Mouse (Mus musculus) limb, embryonic 12.5 days (tissue): ENCODE data around the gene Nav1. TPM values are rescaled to one million over a fixed set of nuclear protein-coding genes. Genes with fewer than 3 reads are reported as not detected.

Source experiments
- ATAC-seq: fragments of 200-750 bp; cut with Nextera tagmentation; 2 replicates; pipeline ENCODE4 v1.8.0; 2017; ENCODE audit warnings: low read depth, moderate TSS enrichment; ENCODE audit not compliant: insufficient number of reproducible peaks, insufficient read depth, low FRiP score, low TSS enrichment
- H3K27ac ChIP-seq: fragments of 300-500 bp; sonication (generic); 2 replicates; pipeline ENCODE4 v1.5.1; 2016; ENCODE audit warnings: mild to moderate bottlenecking, moderate library complexity
- H3K27me3 ChIP-seq: fragments of 300-500 bp; sonication (generic); 2 replicates; pipeline ENCODE4 v1.6.1; 2016; ENCODE audit warnings: mild to moderate bottlenecking, moderate library complexity
- H3K36me3 ChIP-seq: fragments of 300-500 bp; sonication (generic); 2 replicates; pipeline ENCODE4 v1.6.1; 2016; ENCODE audit warnings: mild to moderate bottlenecking, moderate library complexity
- H3K4me1 ChIP-seq: fragments of 300-500 bp; sonication (generic); replicated peaks from 2 replicates; pipeline ENCODE4 v1.6.1; 2016
- H3K4me2 ChIP-seq: fragments of 300-500 bp; sonication (generic); 2 replicates; pipeline ENCODE4 v1.6.1; 2016; ENCODE audit warnings: mild to moderate bottlenecking, moderate library complexity
- H3K4me3 ChIP-seq: fragments of 300-500 bp; sonication (generic); replicated peaks from 2 replicates; pipeline ENCODE4 v1.5.1; 2016; ENCODE audit warnings: mild to moderate bottlenecking
- H3K9ac ChIP-seq: fragments of 300-500 bp; sonication (generic); replicated peaks from 2 replicates; pipeline ENCODE4 v1.6.1; 2016; ENCODE audit warnings: mild to moderate bottlenecking, moderate library complexity
- H3K9me3 ChIP-seq: fragments of 300-500 bp; sonication (generic); 2 replicates; pipeline ENCODE4 v1.6.1; 2016; ENCODE audit warnings: mild to moderate bottlenecking, moderate library complexity
- WGBS: fragments of 180-500 bp; shearing (Covaris S2); methylation state at CpG from one replicate; pipeline ENCODE4 v1.1.7; 2016; 5-methylcytosine and 5-hydroxymethylcytosine counted together
- polyA plus RNA-seq: library from polyadenylated mRNA; unstranded; fragments of >200 nt; fragmentation: Nextera tagmentation; extraction: Ambion mirVana; gene quantifications from 2 replicates; pipeline ENCODE4 v1.2.1, GENCODE M21; 2016

The Nav1 gene
- polyA plus RNA-seq, 1 experiment from 2014 or later: 17.1 TPM

DNA sequence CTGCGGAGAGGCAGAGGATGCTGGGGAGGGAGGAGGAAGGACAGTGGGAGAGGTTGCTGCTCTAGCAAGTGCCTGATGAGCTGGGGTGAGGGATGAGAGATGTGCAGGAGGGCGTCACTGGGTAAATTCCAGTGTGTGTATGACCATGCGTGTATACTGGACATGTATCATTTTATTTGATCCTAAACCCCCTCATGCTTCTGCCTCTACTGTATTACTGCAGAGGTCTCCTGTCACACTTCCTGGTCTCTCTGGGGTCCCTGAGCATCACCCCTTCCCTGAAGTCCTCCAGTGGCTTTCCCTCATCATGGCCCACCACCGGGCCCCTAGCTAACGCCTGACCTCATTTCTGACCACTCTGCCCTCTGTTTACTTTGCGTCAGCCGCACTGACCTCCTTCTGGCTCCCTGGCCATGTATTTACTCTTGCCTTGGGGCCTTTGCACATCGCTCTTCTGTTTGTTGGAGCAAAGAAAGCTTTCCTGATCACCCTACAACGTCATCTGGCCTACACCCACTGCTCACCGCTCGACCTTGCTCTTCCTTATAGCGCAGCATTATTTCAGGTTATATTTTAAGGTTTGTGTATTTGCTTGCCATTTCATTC, 91.4 kb downstream of the Nav1 start:
- 70% methylated on average over 12 of the region's 12 CpGs for WGBS
- H3K27ac ChIP-seq: no peak overlapping the region
- peaks cover 78% of the 10 kb centered on the region for H3K4me1 ChIP-seq
- H3K27me3 ChIP-seq: no peaks in the 10 kb centered on the region
- H3K36me3 ChIP-seq: no peaks in the 10 kb centered on the region
- ATAC-seq: no peak
- H3K9me3 ChIP-seq: no peaks in the 10 kb centered on the region
- H3K9ac ChIP-seq: no peak overlapping the region
- no peak overlapping the region for H3K4me3 ChIP-seq
- H3K4me2 ChIP-seq: 0 out of 2 replicates have a peak overlapping the region, but pooled peaks have one; percentile 13

DNA sequence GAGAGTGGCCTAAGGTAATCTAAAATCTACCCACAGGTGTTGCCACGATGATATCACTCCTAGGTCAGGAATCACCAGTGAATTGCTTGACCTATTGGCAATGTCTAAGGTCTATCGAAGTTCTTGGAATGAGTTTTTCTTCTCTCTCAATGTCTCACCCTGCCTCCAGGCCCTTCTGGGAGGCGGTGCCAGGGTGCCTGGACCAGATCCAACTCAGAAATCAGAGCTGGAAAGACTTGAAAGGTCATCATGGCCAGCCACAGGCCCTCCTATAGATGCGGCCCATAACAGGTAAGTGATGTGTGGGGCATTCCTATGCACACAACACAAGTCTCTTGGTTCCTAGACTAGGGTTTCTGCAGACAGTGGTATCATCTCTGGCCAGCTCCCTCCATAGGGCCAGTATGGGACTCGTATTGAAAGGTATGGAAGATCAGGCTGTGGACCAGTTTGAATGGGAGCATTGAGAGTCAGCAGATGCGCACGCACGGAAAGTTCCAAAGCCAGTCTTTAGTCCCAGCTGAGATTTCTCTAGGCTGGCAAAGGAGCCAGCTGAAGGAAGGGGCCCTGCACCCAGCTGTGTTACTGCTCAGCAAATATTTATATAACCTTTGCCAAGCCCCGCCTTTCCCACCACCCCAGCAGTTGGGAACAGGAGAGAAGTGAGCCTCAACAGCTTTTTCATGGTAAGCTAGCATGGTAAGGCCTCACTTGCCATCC, 92.0 kb downstream of the Nav1 start:
- no peak overlapping the region for H3K9ac ChIP-seq
- no peak overlapping the region for H3K27ac ChIP-seq
- 0 out of 2 replicates have a peak overlapping the region, but pooled peaks have one; percentile 13 for H3K4me2 ChIP-seq
- H3K36me3 ChIP-seq: no peaks in the 10 kb centered on the region
- no peaks in the 10 kb centered on the region for H3K27me3 ChIP-seq
- no peaks in the 10 kb centered on the region for H3K9me3 ChIP-seq
- no peak for ATAC-seq
- no peak overlapping the region for H3K4me3 ChIP-seq
- WGBS: 68% methylated on average over 9 of the region's 9 CpGs
- peaks cover 83% of the 10 kb centered on the region for H3K4me1 ChIP-seq

DNA sequence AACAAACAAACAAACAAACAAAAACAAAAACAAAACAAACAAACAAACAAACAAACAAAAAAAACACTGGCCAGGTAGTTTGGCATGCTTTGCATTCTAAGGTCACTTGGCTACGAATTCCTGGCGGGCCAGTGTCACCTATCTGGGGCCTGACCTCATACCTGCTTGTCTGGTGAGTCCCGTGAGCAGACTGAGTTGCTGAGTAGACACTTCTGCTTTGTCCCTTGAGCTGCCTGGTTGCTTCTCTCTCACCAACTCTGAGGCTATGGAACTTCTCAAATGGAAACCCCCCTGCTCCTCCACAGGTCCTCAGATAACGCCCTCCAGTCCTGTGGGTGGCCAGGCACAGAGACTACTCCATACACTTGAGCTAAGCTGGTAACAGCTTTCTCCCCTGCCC, 93.0 kb downstream of the Nav1 start:
- ATAC-seq: no peak
- no peak overlapping the region for H3K27ac ChIP-seq
- H3K4me1 ChIP-seq: peaks cover 93% of the 10 kb centered on the region

DNA sequence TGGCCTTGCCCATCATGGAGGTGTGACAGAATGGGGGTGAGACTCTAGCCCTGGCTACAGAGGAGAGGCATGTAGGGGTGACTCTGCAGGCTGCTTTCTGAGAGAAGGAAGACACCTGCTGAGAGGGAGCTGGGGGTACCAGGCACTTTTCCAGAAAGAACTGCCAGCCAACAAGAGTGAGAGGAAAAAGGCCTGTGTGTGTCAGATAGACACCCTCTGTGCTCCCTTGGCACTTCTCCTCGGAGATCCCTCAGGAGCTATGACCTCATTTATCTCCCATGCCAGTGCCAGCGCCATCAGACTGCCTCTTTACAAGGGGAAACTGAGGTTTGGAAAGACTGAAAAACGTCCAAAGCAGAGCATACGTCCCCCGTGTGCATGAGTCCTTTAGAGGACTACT, 93.6 kb downstream of the Nav1 start:
- Histone ChIP-seq H3K9ac (no peak overlapping the region), H3K9me3 (no peaks in the 10 kb centered on the region), H3K27ac (no peak overlapping the region), H3K27me3 (no peaks in the 10 kb centered on the region), H3K4me3 (no peak overlapping the region), H3K4me1 (peaks cover 93% of the 10 kb centered on the region), H3K4me2 (no peak overlapping the region), H3K36me3 (no peaks in the 10 kb centered on the region)
- 45% methylated on average over 5 of the region's 5 CpGs for WGBS
- ATAC-seq: no peak

More for the DNA sequence above, 93.0 kb downstream of the Nav1 start:
- H3K4me3 ChIP-seq: no peak overlapping the region
- no peak overlapping the region for H3K4me2 ChIP-seq
- H3K36me3 ChIP-seq: no peaks in the 10 kb centered on the region
- WGBS: 69% methylated on average over 4 of the region's 4 CpGs
- no peaks in the 10 kb centered on the region for H3K27me3 ChIP-seq
- H3K9me3 ChIP-seq: no peaks in the 10 kb centered on the region
- no peak overlapping the region for H3K9ac ChIP-seq

DNA sequence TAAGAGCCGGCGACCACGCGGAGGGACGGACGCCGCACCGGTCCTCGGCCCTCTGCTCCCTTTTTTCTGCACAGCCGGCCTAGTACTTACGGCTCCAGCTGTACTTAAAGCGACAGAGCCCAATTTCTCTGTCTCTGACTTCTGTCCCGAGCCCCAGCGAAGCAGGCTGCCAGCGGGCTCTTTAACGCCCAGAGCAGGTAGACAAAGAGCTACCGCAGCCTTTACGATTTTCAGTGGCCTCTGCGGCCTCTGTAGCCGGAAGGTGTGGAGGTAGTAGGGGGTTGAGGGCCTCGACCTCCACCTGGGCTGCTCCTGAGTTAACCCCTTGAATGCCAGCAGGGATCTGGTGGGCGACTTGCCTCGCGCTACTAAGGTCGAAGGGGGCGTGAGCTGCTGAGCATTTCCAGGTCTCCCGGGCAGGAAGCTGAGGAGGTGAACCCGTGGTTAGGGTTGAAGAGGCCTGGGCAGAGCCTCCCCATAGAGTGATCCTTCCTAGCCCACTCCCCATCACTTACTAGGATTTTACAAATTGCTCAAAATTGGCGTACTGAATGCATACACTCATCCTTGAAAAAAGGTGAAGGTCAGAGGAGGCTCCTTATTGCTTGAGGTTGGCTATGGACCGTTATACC, 96.6 kb downstream of the Nav1 start:
- ATAC-seq: peak; percentile 56
- Histone ChIP-seq H3K9me3 (no peaks in the 10 kb centered on the region), H3K27ac (peak overlapping the region; percentile 45; the same call in 1 of the 2 replicates), H3K27me3 (no peaks in the 10 kb centered on the region), H3K36me3 (no peaks in the 10 kb centered on the region), H3K4me2 (peak overlapping the region; percentile 88), H3K4me3 (peak overlapping the region; percentile 54), H3K9ac (peak overlapping the region; percentile 57), H3K4me1 (peaks cover 78% of the 10 kb centered on the region)
- 1% methylated on average over 30 of the region's 30 CpGs for WGBS

DNA sequence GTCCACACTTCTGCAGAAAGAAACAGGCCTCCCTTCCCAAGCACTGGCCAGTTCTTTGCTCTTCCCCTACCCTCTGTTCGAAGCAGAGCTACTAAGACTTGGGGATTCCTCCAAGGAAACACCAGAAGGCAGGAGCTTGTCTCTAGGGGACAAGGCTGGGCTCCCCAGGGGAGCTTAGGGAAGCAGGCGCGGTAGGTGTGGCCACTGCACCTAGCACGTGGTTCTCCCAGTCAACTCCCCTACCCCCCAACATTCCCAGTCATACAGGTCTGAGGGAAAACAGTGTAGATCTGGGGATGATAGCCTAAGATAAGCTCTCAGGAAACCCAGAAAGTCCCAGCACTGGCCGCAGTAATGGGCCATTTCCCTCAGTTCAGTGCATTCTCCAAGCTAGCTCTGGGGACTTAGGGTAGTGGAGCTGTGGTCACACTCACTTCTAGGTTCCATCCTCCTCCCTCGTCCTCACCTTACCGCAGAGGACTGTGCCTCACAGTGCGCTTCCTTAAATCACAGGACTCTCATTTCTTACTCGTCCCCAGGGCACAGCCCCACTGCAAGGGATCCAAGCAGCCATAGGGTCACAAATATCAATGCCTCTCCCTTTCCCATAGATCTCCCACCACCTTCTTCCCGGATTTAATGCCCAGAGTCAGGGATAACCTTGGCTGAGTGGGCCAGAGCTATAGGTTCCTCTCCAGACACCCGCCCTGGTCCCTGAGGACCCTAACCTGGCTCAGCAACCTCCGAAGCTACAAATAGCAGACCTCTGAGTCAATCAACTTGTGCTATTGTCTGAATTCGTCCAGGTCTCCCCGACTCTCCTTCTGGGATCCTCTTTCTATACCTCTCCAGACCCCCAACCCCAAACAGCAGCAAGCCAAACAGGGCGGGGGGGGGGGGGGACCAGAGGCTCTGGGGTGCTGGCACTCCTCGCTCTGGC, 97.7 kb downstream of the Nav1 start:
- Histone ChIP-seq H3K27ac (no peak overlapping the region), H3K9ac (peak overlapping the region; percentile 57), H3K4me2 (peak overlapping the region; percentile 88), H3K27me3 (no peaks in the 10 kb centered on the region), H3K4me3 (peak overlapping the region; percentile 54), H3K36me3 (no peaks in the 10 kb centered on the region), H3K4me1 (peaks cover 68% of the 10 kb centered on the region), H3K9me3 (no peaks in the 10 kb centered on the region)
- ATAC-seq: 0 out of 2 replicates have a peak, but pooled peaks have one; percentile 13
- 8% methylated on average over 16 of the region's 16 CpGs for WGBS

DNA sequence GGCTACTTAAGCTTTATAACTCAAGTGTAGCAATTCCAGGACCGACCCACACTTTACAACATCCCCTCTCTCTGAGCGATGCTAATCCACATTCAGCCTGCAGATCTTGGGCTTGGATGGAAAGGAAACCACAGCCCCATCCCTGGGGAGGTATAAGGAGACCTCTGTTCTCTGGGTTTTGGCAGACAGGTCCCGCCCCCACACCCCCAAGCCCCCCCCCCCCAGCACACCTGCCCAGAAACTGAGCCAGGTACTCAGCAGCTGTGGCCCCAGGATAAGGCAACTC, 98.8 kb downstream of the Nav1 start:
- no peaks in the 10 kb centered on the region for H3K9me3 ChIP-seq
- ATAC-seq: 0 out of 2 replicates have a peak, but pooled peaks have one; percentile 27
- no peaks in the 10 kb centered on the region for H3K27me3 ChIP-seq
- no peaks in the 10 kb centered on the region for H3K36me3 ChIP-seq
- H3K4me3 ChIP-seq: no peak overlapping the region
- peak overlapping the region; percentile 88 for H3K4me2 ChIP-seq
- 16% methylated on average over 3 of the region's 3 CpGs for WGBS
- H3K9ac ChIP-seq: no peak overlapping the region
- peak overlapping the region; percentile 47; the same call in 1 of the 2 replicates for H3K27ac ChIP-seq
- H3K4me1 ChIP-seq: peaks cover 57% of the 10 kb centered on the region

DNA sequence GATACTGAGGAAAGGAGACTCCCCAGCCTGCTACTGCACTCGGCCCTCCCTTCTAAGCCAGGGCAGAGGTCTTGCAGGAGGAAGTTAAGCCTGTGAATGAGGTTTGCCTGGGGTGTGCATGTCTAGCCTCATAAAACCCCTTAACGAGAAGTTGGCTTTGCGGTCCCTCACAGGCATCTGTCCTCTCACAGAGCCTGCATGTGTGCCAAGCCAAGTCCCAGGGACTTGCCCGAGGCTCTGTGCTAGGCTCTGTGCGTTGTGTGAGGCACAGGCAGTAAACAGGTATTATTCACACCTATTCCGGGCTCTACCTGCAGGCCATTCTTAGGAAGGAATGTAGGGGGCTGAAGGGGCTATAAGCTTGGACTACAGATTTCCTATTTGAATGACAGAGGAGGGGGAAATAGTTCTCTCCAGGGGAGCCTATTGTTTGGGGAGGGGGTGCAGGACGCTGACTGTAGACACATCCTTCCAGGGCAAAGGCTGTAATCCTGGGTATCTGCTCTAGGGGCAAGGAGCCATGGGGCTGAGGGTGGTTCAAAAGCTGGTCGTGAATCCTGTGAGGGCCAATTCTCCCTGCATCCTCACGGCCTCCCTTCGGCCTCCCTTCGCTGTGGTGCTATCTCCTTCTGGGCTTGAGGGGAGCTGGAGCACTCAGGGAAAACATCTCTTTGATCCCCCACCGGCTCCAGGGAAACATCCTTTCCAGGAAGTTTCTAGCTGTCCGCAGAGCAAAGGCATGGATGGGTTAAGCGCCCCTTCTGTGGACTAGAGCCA, 99.3 kb downstream of the Nav1 start:
- H3K4me3 ChIP-seq: no peak overlapping the region
- H3K36me3 ChIP-seq: no peaks in the 10 kb centered on the region
- 15% methylated on average over 14 of the region's 14 CpGs for WGBS
- peak overlapping the region; percentile 47; the same call in 1 of the 2 replicates for H3K27ac ChIP-seq
- no peaks in the 10 kb centered on the region for H3K9me3 ChIP-seq
- peak; percentile 21; the same call in 1 of the 2 replicates for ATAC-seq
- H3K4me1 ChIP-seq: peaks cover 51% of the 10 kb centered on the region
- peak overlapping the region; percentile 88 for H3K4me2 ChIP-seq
- H3K9ac ChIP-seq: no peak overlapping the region
- H3K27me3 ChIP-seq: no peaks in the 10 kb centered on the region

DNA sequence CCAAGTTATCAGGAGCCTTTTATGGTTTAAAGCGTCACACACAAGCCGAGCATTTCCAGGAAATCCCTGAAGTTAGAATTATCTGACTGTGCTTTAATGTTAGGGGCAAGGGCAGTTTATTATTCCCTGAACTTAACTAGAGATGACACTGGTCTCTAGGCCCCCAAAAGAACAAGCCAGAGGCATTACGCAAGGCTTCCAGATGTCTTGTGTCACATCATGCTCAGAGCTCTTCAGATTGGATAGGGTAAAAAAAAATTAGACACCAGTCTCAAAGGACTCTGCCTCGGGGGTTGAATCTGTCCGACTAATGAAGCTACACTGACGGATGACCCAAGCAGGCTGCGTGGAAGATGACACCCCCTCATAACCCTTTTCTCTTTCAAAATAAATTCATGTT, 101.6 kb downstream of the Nav1 start:
- WGBS: 83% methylated on average over 7 of the region's 7 CpGs
- Histone ChIP-seq H3K9ac (no peak overlapping the region), H3K4me3 (no peak overlapping the region), H3K4me2 (no peak overlapping the region), H3K27me3 (no peaks in the 10 kb centered on the region), H3K9me3 (no peaks in the 10 kb centered on the region), H3K27ac (no peak overlapping the region), H3K36me3 (no peaks in the 10 kb centered on the region), H3K4me1 (peaks cover 38% of the 10 kb centered on the region)
- no peak for ATAC-seq

DNA sequence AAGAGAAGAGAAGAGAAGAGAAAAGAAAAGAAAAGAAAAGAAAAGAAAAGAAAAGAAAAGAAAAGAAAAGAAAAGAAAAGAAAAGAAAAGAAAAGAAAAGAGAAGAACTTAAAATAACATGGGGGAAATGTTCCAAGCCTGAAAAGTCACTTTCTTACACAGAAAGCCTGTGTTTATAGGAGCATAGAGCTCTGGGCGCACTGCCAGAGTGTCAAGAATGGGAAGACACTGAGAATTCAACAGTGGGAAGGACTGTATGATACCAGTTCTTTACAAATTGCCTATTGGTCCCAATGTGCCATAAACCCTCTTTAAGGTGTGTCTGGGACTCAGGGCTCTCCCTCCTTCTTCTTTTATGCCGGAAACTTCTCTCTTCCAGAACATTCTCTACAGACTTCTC, 103.7 kb downstream of the Nav1 start:
- H3K36me3 ChIP-seq: no peaks in the 10 kb centered on the region
- 84% methylated on average over 2 of the region's 2 CpGs for WGBS
- H3K27ac ChIP-seq: no peak overlapping the region
- no peak for ATAC-seq
- H3K9me3 ChIP-seq: no peaks in the 10 kb centered on the region
- H3K4me3 ChIP-seq: no peak overlapping the region
- H3K4me2 ChIP-seq: no peak overlapping the region
- H3K27me3 ChIP-seq: no peaks in the 10 kb centered on the region
- H3K9ac ChIP-seq: no peak overlapping the region
- peaks cover 28% of the 10 kb centered on the region for H3K4me1 ChIP-seq
